Mouse (Mus musculus) forebrain, postnatal 0 days (tissue): ENCODE data around the gene Pde4dip. TPM values are rescaled to one million over a fixed set of nuclear protein-coding genes. Genes with fewer than 3 reads are reported as not detected.

Experiments
- ATAC-seq: fragments of 200-750 bp; cut with Nextera tagmentation; 2 replicates; pipeline ENCODE4 v1.8.0; 2017; ENCODE audit warnings: mild to moderate bottlenecking, moderate library complexity
- DNase-seq: peaks from one replicate; pipeline ENCODE4 v3.0.0-alpha.2; 2015
- H3K27ac ChIP-seq: fragments of 300-500 bp; sonication (generic); 2 replicates; pipeline ENCODE4 v1.5.1; 2014; ENCODE audit warnings: low read depth, mild to moderate bottlenecking, antibody characterized with exemption, low read length, moderate library complexity, mixed read lengths
- H3K27me3 ChIP-seq: fragments of 300-500 bp; sonication (generic); 2 replicates; pipeline ENCODE4 v1.6.1; 2014; ENCODE audit warnings: mild to moderate bottlenecking, low read length, mixed read lengths; ENCODE audit not compliant: insufficient read depth
- H3K36me3 ChIP-seq: fragments of 300-500 bp; sonication (generic); 2 replicates; pipeline ENCODE4 v1.6.1; 2014; ENCODE audit warnings: mild to moderate bottlenecking, moderate library complexity; ENCODE audit not compliant: insufficient read depth
- H3K4me1 ChIP-seq: fragments of 300-500 bp; sonication (generic); 2 replicates; pipeline ENCODE4 v1.6.1; 2014; ENCODE audit warnings: antibody characterized with exemption; ENCODE audit not compliant: insufficient read depth
- H3K4me2 ChIP-seq: fragments of 300-500 bp; sonication (generic); 2 replicates; pipeline ENCODE4 v1.6.1; 2014; ENCODE audit warnings: low read depth, mild to moderate bottlenecking, moderate library complexity
- H3K4me3 ChIP-seq: fragments of 300-500 bp; sonication (generic); 2 replicates; pipeline ENCODE4 v1.5.1; 2014; ENCODE audit warnings: low read depth, low read length, mixed read lengths
- H3K9ac ChIP-seq: fragments of 300-500 bp; sonication (generic); 2 replicates; pipeline ENCODE4 v1.6.1; 2014; ENCODE audit warnings: mild to moderate bottlenecking
- H3K9me3 ChIP-seq: fragments of 300-500 bp; sonication (generic); 2 replicates; pipeline ENCODE4 v1.6.1; 2016; ENCODE audit warnings: low read length
- CTCF ChIP-seq: sonication (generic); IDR thresholded peaks from 2 replicates; pipeline ENCODE4 v1.5.1; 2016; ENCODE audit warnings: antibody characterized with exemption, control low read depth, low read depth
- WGBS: fragments of 180-500 bp; shearing (Covaris S2); extraction: QIAGEN DNeasy Blood & Tissue Kit; methylation state at CpG from one replicate; pipeline ENCODE4 v1.1.7; 2014; 5-methylcytosine and 5-hydroxymethylcytosine counted together
- polyA plus RNA-seq: library from polyadenylated mRNA; unstranded; fragments of >200 nt; fragmentation: Nextera tagmentation; extraction: Ambion mirVana; gene quantifications from 2 replicates; pipeline ENCODE4 v1.2.1, GENCODE M21; 2015
- total RNA-seq: library from RNA; depleted of rRNA; stranded (reverse); fragments of >200 nt; gene quantifications from 2 replicates; pipeline ENCODE4 v1.2.3, GENCODE M21; 2014

Pde4dip gene
- total and polyA plus RNA-seq, 2 experiments from 2014 or later, result 53.1 to 118 TPM

DNA sequence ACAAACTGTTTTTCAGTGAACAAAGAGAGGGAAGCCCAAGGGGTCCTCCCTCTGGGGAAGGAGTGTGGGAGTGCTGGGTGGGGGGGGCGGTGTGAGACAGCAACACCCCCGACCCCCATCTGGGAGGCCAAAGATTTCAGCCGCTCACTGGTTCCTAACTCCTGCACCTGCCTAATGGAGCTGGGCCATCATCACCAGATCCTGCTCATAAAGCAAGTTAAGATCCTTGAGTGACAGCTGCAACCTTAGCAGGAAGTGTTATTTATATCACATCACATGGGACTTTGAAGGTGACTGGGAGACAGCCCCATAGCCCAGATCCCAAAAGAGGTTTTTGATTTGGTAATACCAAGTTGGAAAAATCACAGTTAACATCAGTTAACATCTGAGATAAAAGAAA, 63.3 kb downstream of the Pde4dip start:
- DNase-seq, result no peak
- H3K9ac ChIP-seq, result no peak overlapping the region
- H3K36me3 ChIP-seq, result 0 out of 2 replicates have a peak, but pooled peaks cover 7% of the 10 kb centered on the region
- H3K27me3 ChIP-seq, result no peaks in the 10 kb centered on the region
- 12% methylated on average over 3 of the region's 3 CpGs for WGBS
- TF ChIP-seq CTCF, result no peak
- no peak overlapping the region for H3K27ac ChIP-seq
- H3K4me1 ChIP-seq, result no peaks in the 10 kb centered on the region
- no peak for ATAC-seq
- no peak overlapping the region for H3K4me2 ChIP-seq
- H3K4me3 ChIP-seq, result no peak overlapping the region
- no peaks in the 10 kb centered on the region for H3K9me3 ChIP-seq

DNA sequence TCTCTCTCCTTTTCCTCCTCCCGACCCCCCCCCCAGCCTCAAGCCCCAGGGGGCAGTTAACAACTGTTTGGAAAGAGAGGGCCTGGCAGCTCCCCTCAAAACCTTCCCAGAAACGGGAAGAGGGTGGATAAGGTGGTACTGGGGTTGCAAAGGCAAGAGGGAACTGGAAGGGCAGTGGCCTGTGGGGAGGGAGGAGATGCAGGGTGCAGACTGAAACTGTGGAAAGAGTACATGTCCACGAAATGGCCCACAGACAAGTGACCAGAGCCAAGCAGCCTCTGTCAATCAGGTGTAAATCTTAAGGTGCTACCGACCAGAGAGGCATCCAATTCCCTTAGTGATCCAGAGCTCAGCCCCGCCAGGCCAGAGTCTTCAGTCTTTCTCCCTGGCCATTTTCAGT, 63.8 kb downstream of the Pde4dip start:
- DNase-seq (no peak), ATAC-seq (no peak)
- Histone ChIP-seq H3K4me3 (peak overlapping the region; percentile 17; the same call in 1 of the 2 replicates), H3K4me1 (no peaks in the 10 kb centered on the region), H3K9me3 (no peaks in the 10 kb centered on the region), H3K27ac (no peak overlapping the region), H3K36me3 (0 out of 2 replicates have a peak, but pooled peaks cover 7% of the 10 kb centered on the region), H3K4me2 (peak overlapping the region; percentile 52), H3K27me3 (no peaks in the 10 kb centered on the region), H3K9ac (no peak overlapping the region)
- TF ChIP-seq CTCF, result no peak
- WGBS, result 13% methylated on average over 4 of the region's 5 CpGs

DNA sequence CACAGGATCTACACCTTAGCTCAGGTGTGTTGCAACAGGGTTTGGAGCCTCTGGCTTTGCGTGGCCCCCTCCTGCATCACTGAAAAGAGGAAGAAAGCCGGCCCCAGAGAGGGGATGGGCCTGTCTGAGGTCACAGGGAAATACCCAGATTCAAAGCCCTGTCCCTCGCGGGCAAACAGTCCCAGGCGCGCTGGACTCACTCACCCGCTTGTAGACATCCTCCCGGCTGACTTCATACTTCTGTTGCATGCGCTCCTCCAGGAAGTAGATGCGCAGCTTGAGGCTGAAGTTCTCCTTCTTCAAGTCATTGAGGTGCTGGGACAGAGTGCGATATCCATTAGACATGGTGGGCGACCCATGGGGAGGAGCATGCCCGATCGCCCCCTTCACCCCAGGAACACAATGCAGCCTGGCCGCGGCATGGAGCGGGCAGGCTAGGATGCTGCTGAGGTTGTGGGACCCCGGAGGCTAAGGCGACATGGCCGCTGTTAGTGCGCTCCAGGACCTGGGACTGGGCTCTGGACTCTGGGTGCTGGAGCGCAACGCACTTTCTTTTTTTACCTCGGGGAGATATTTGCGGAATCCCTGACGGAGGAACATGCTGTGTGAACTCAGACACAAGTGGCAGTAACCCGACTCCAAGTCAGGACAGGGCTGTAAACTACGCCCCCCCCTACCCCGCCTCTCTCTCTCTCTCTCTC, 64.3 kb downstream of the Pde4dip start:
- peak overlapping the region; percentile 17 for H3K4me3 ChIP-seq
- H3K9ac ChIP-seq, result no peak overlapping the region
- no peak for TF ChIP-seq CTCF
- ATAC-seq, result no peak
- H3K27ac ChIP-seq, result no peak overlapping the region
- peak overlapping the region; percentile 52 for H3K4me2 ChIP-seq
- WGBS, result 3% methylated on average over 27 of the region's 29 CpGs
- no peaks in the 10 kb centered on the region for H3K9me3 ChIP-seq
- H3K27me3 ChIP-seq, result no peaks in the 10 kb centered on the region
- 0 out of 2 replicates have a peak, but pooled peaks cover 7% of the 10 kb centered on the region for H3K36me3 ChIP-seq
- no peak for DNase-seq
- H3K4me1 ChIP-seq, result no peaks in the 10 kb centered on the region

DNA sequence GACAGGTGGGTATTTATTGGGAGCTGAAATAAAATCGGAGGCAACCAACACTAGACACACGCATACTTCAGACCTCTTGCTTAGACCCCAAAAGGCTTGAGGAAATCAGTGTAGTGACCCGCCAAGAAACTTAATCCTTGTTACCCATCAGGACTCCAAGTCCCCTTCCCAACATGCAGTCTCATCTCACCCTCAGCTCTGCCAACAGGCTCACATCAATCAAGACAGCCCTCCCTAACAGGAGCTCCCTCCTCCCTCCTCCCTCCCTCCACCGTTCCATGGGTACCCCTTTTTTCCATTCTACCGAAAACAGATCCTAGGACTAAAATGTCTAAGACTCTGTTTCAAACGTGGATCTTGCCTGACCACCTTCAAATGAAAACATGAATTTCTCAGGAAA, 65.1 kb downstream of the Pde4dip start:
- H3K4me2 ChIP-seq, result no peak overlapping the region
- no peaks in the 10 kb centered on the region for H3K9me3 ChIP-seq
- no peak for ATAC-seq
- no peak for DNase-seq
- H3K9ac ChIP-seq, result no peak overlapping the region
- H3K4me3 ChIP-seq, result no peak overlapping the region
- H3K27me3 ChIP-seq, result no peaks in the 10 kb centered on the region
- no peak overlapping the region for H3K27ac ChIP-seq
- TF ChIP-seq CTCF, result no peak
- WGBS, result 30% methylated on average over 6 of the region's 6 CpGs
- H3K4me1 ChIP-seq, result no peaks in the 10 kb centered on the region
- H3K36me3 ChIP-seq, result 0 out of 2 replicates have a peak, but pooled peaks cover 7% of the 10 kb centered on the region

DNA sequence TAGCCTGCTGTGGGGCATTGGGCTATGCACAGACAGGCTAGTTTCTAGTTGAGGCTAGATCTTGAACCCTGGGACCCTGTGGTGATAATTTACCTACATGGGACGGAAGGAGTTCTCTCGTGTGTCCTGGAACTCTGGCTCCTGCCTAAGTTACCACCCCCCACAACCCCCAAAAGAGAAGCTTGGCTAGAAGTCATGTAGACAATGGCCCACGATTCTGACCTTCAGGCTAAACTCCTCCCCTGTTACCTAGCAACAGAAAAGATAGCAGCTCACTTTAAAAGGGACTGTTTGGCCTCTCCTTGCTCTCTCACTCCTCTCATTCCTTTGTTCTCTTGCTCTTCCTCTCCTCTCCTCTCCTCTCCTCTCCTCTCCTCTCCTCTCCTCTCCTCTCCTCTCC, 69.5 kb downstream of the Pde4dip start:
- Histone ChIP-seq H3K4me2 (no peak overlapping the region), H3K27me3 (no peaks in the 10 kb centered on the region), H3K27ac (no peak overlapping the region), H3K4me1 (no peaks in the 10 kb centered on the region), H3K4me3 (no peak overlapping the region), H3K9me3 (no peaks in the 10 kb centered on the region), H3K36me3 (0 out of 2 replicates have a peak, but pooled peaks cover 4% of the 10 kb centered on the region), H3K9ac (no peak overlapping the region)
- DNase-seq, result no peak
- ATAC-seq, result no peak
- TF ChIP-seq CTCF, result no peak
- 52% methylated on average over 3 of the region's 3 CpGs for WGBS

DNA sequence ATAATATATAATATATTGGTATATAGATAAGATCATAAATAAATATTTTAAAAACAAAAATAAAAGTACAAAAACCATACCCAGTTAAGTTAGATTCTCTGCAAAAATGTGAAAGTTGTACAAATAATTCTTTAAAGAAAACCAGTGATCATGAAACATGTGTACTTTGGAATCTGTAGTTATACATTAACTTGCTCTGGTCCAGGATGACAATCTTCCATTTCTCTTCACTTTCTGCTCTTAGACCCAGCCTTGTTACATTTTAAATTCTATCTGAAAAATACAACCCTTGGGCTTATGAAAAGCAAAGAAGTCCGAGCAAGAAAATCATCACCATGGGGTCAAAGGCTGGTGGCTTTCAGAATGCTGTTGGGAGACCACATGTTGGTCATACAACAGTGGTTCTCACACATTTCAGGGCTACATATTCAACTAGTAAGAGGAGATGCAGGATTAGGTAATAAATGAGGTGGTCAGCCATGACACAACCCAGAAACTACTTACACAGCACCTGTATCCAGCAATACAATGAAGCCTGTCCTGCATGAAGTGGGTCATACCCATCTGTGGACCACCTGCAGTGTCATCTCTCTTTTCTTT, 70.0 kb downstream of the Pde4dip start:
- no peak for ATAC-seq
- Histone ChIP-seq H3K4me3 (no peak overlapping the region), H3K36me3 (0 out of 2 replicates have a peak, but pooled peaks cover 3% of the 10 kb centered on the region), H3K27ac (no peak overlapping the region), H3K4me2 (no peak overlapping the region), H3K9me3 (no peaks in the 10 kb centered on the region), H3K27me3 (no peaks in the 10 kb centered on the region), H3K9ac (no peak overlapping the region), H3K4me1 (no peaks in the 10 kb centered on the region)
- DNase-seq, result no peak
- WGBS, result 89% methylated on average over 1 of the region's 1 CpGs
- TF ChIP-seq CTCF, result no peak

DNA sequence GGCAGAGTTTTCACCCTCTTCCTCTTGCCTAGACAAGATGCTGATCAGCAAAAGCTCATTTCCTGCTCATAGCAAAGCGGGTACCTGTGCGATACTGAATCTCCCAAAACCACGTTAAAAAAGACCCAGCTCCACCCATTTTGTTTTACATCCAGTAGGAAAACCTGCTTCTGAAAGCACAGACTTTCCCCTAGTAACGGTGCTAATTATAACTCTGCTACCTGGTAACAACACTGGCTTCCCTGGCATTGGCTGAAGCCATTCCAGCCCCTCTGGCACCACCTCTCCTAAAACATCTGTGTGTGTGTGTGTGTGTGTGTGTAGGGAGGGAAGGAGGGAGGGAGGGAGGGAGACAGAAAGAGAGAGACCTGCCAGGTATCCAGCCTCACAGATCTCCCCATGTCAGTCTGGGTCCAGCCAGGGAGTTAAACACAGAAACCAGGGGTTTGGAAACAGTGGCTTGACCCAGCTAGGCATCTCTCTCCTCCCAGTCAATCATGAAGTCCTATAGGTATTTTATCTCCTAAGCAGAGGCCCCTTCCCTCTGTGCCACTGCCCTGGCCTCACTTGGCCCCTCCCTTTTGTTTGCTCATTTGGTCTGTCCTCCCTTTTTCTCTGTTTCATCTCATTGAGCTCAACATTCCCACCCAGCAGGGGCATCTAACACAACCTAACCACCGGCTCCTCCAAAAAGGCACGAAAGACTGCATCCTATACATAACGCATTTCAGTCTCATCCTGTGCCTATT, 76.7 kb downstream of the Pde4dip start:
- DNase-seq, result peak; percentile 79
- no peak overlapping the region for H3K4me3 ChIP-seq
- ATAC-seq, result peak; percentile 97
- no peaks in the 10 kb centered on the region for H3K27me3 ChIP-seq
- H3K9me3 ChIP-seq, result no peaks in the 10 kb centered on the region
- H3K36me3 ChIP-seq, result no peaks in the 10 kb centered on the region
- H3K4me2 ChIP-seq, result no peak overlapping the region
- H3K9ac ChIP-seq, result no peak overlapping the region
- WGBS, result 21% methylated on average over 7 of the region's 7 CpGs
- H3K4me1 ChIP-seq, result peaks cover 9% of the 10 kb centered on the region; the same call in 1 of the 2 replicates
- H3K27ac ChIP-seq, result peak overlapping the region; percentile 51
- TF ChIP-seq CTCF, result no peak
